Mouse (Mus musculus): ENCODE data around the gene Pradc1. TPM values are rescaled to one million over a fixed set of nuclear protein-coding genes. Genes with fewer than 3 reads are reported as not detected.

The Pradc1 gene
- polyA plus RNA-seq, 1 experiment from 2014 or later, result 28.7 TPM

DNA sequence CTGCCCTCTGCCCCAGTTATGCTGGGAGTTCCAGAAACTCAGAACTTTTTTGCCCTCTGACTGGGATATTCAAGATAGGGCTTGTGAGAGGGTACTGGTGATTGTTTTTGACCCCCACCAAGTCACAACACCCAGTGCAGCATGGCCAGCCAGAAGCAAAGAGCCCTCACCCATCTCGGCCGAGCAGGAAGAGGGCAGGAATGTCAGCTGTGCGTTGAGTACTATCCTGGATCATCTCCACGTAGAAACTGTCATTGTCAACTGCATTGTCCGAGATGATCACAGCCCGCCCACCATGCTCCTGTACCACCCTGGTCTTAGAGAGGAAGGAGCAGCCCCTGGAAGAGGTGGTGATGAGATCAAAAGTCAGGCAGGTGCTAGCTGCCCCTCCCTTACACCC is 4.4 kb downstream of the Pradc1 start:
- Histone ChIP-seq H3K4me2 (replicated peaks) (no peak overlapping the region), H3K27me3 (no peaks in the 10 kb centered on the region), H3K36me3 (peaks cover 10% of the 10 kb centered on the region; the same call in 1 of the 2 replicates), H3K9ac (replicated peaks) (no peak overlapping the region), H3K9me3 (no peaks in the 10 kb centered on the region), H3K27ac (replicated peaks) (no peak overlapping the region), H3K4me3 (no peak overlapping the region), H3K4me1 (peaks cover 7% of the 10 kb centered on the region)
- ATAC-seq (replicated peaks), result no peak
- 89% methylated on average over 6 of the region's 6 CpGs for WGBS

GRCm38 (mm10) chr6:85445286-85445685 is 6.5 kb downstream of the Pradc1 start:
- no peak overlapping the region for H3K9ac ChIP-seq (replicated peaks)
- peaks cover 1% of the 10 kb centered on the region; the same call in 1 of the 2 replicates for H3K4me1 ChIP-seq
- ATAC-seq (replicated peaks), result no peak
- H3K27me3 ChIP-seq, result no peaks in the 10 kb centered on the region
- peaks cover 17% of the 10 kb centered on the region for H3K36me3 ChIP-seq
- WGBS, result 83% methylated on average over 5 of the region's 5 CpGs
- no peaks in the 10 kb centered on the region for H3K9me3 ChIP-seq
- no peak overlapping the region for H3K27ac ChIP-seq (replicated peaks)
- H3K4me2 ChIP-seq (replicated peaks), result no peak overlapping the region
- H3K4me3 ChIP-seq, result no peak overlapping the region

GRCm38 (mm10) chr6:85444266-85444965 is 7.4 kb downstream of the Pradc1 start:
- Histone ChIP-seq H3K9ac (replicated peaks) (no peak overlapping the region), H3K27ac (replicated peaks) (no peak overlapping the region), H3K27me3 (no peaks in the 10 kb centered on the region), H3K4me1 (no peaks in the 10 kb centered on the region), H3K9me3 (no peaks in the 10 kb centered on the region), H3K36me3 (peaks cover 25% of the 10 kb centered on the region), H3K4me2 (replicated peaks) (no peak overlapping the region), H3K4me3 (no peak overlapping the region)
- 90% methylated on average over 8 of the region's 8 CpGs for WGBS
- ATAC-seq (replicated peaks), result no peak

GRCm38 (mm10) chr6:85443488-85444233 is 8.1 kb downstream of the Pradc1 start:
- 93% methylated on average over 3 of the region's 3 CpGs for WGBS
- H3K27me3 ChIP-seq, result no peaks in the 10 kb centered on the region
- ATAC-seq (replicated peaks), result no peak
- no peak overlapping the region for H3K4me2 ChIP-seq (replicated peaks)
- no peaks in the 10 kb centered on the region for H3K4me1 ChIP-seq
- H3K27ac ChIP-seq (replicated peaks), result no peak overlapping the region
- H3K4me3 ChIP-seq, result no peak overlapping the region
- peaks cover 32% of the 10 kb centered on the region for H3K36me3 ChIP-seq
- no peak overlapping the region for H3K9ac ChIP-seq (replicated peaks)
- H3K9me3 ChIP-seq, result no peaks in the 10 kb centered on the region

GRCm38 (mm10) chr6:85441142-85441541 is 10.6 kb downstream of the Pradc1 start:
- ATAC-seq (replicated peaks), result no peak
- H3K36me3 ChIP-seq, result peaks cover 32% of the 10 kb centered on the region
- WGBS, result 88% methylated on average over 4 of the region's 4 CpGs

GRCm38 (mm10) chr6:85436631-85437030 is 15.1 kb downstream of the Pradc1 start:
- Histone ChIP-seq H3K27ac (replicated peaks) (no peak overlapping the region), H3K27me3 (no peaks in the 10 kb centered on the region), H3K4me3 (no peak overlapping the region), H3K36me3 (peaks cover 23% of the 10 kb centered on the region), H3K9me3 (no peaks in the 10 kb centered on the region), H3K4me2 (replicated peaks) (no peak overlapping the region), H3K4me1 (peaks cover 13% of the 10 kb centered on the region), H3K9ac (replicated peaks) (no peak overlapping the region)
- WGBS, result 87% methylated on average over 5 of the region's 6 CpGs
- ATAC-seq (replicated peaks), result no peak

More at GRCm38 (mm10) chr6:85441142-85441541, 10.6 kb downstream of the Pradc1 start:
- no peak overlapping the region for H3K27ac ChIP-seq (replicated peaks)
- H3K4me1 ChIP-seq, result no peaks in the 10 kb centered on the region
- H3K9me3 ChIP-seq, result no peaks in the 10 kb centered on the region
- no peak overlapping the region for H3K4me3 ChIP-seq
- no peak overlapping the region for H3K9ac ChIP-seq (replicated peaks)
- H3K27me3 ChIP-seq, result no peaks in the 10 kb centered on the region
- H3K4me2 ChIP-seq (replicated peaks), result no peak overlapping the region

DNA sequence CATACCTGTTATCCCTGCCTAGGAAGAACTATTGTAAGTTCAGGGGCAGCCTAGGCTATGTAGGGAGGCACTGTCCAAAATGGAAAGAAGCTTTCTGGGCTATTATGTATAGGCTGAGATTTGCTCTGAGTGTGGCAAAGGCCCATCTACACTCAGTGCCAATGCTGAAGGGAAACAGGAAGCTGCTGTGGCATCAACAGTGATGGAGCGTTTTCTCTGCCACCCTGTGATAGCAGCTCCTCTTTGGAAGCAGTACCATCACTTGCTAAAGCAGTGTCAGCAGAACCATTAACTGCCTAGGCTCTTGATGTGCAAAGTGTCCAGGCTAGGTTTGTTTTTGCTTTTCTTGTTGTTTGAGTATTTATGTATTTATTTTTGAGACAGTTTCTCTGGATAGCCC is 15.6 kb downstream of the Pradc1 start:
- Histone ChIP-seq H3K27ac (replicated peaks) (no peak overlapping the region), H3K9me3 (no peaks in the 10 kb centered on the region), H3K4me3 (no peak overlapping the region), H3K9ac (replicated peaks) (no peak overlapping the region), H3K4me1 (peaks cover 16% of the 10 kb centered on the region), H3K4me2 (replicated peaks) (no peak overlapping the region), H3K36me3 (peaks cover 23% of the 10 kb centered on the region), H3K27me3 (no peaks in the 10 kb centered on the region)
- WGBS, result 87% methylated on average over 1 of the region's 1 CpGs
- no peak for ATAC-seq (replicated peaks)

- Histone ChIP-seq H3K9me3 (no peaks in the 10 kb centered on the region), H3K9ac (replicated peaks) (no peak overlapping the region), H3K27me3 (no peaks in the 10 kb centered on the region), H3K36me3 (peaks cover 5% of the 10 kb centered on the region; the same call in 1 of the 2 replicates), H3K4me1 (peaks cover 16% of the 10 kb centered on the region), H3K4me2 (replicated peaks) (no peak overlapping the region), H3K27ac (replicated peaks) (no peak overlapping the region), H3K4me3 (no peak overlapping the region)
- whole genome bisulfite sequencing, result 85% methylated on average over 5 of the region's 5 CpGs
- ATAC-seq (replicated peaks), result no peak
Observed at GRCm38 (mm10) chr6:85433865-85434264, 17.9 kb downstream of the Pradc1 start.

- H3K27ac ChIP-seq (replicated peaks), result no peak within 1 kb of the TSS
- H3K4me1 ChIP-seq, result peaks cover 16% of the 10 kb centered on the region
- H3K4me2 ChIP-seq (replicated peaks), result peak within 1 kb of the TSS; percentile 90
- WGBS, result under 1% methylated on average over 39 of the region's 39 CpGs
- no peaks in the 10 kb centered on the region for H3K36me3 ChIP-seq
- peak; percentile 77 for ATAC-seq (replicated peaks)
- no peaks in the 10 kb centered on the region for H3K9me3 ChIP-seq
- H3K27me3 ChIP-seq, result no peaks in the 10 kb centered on the region
- H3K4me3 ChIP-seq, result peak within 1 kb of the TSS; percentile 80
- peak within 1 kb of the TSS; percentile 67 for H3K9ac ChIP-seq (replicated peaks)
Observed at GRCm38 (mm10) chr6:85431842-85432431, 19.8 kb downstream of the Pradc1 start, which contains the start of gene Smyd5. TSS of gene Smyd5 (plus strand) at chr6:85431989.

DNA sequence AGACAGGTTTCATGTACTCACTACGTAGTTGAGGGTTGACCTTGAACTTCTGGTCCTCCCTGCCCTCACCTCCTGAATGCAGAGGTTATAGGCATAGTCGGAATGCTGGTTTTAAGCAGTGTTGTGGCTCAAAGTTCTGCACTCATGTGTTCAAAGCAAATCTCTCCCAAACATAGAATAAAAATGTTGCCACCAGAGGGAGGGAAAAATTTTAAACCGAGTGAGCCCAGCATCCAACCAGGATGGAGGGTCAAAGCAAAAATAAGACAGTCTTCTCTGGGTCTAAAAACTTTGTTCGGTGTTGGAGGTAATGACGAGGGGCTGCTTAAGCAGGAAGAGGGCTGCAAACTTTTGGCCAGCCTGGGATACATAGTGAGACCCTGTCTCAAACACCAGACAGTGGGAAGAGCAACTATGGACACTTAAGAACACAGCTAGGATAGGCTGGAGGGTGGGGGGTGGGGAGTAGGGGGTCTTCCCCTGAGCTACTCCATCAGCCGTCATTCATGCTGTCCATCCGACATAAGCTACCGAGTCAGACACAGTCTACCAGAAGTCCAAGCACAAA is 20.4 kb downstream of the Pradc1 start:
- Histone ChIP-seq H3K9me3 (no peaks in the 10 kb centered on the region), H3K4me1 (peaks cover 16% of the 10 kb centered on the region), H3K36me3 (no peaks in the 10 kb centered on the region), H3K4me2 (replicated peaks) (peak overlapping the region; percentile 90), H3K27me3 (no peaks in the 10 kb centered on the region), H3K4me3 (peak overlapping the region; percentile 80), H3K27ac (replicated peaks) (no peak overlapping the region), H3K9ac (replicated peaks) (peak overlapping the region; percentile 67)
- WGBS, result 51% methylated on average over 8 of the region's 8 CpGs
- ATAC-seq (replicated peaks), result peak; percentile 65

DNA sequence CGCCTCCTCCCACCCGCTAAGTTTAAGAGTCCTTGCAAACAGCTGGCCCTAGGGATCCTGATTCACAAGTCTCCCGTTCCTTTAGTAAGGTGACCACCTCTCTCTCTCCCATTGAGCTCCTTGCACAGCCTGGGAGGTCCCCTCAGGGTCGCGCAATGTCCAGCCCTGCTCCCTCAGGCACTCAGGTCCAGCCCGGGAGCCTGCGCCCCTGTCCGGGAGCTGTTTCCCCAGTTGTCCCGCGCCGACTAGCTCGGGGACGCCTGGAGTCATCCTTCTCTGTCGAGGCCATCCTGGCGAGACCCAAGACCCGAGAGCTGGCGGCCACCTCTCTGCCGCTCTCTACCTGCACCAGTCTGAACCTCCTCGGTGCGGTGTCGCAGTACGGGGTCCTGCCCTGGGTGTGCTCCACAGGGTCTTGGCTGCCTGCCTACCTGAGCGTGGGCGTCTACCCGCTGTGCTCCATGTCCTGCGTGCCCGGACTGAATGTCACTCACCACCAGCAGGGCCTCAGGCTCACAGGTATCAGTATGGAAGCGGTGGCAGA is 27.9 kb downstream of the Pradc1 start, which contains the start of gene Noto:
Gene Noto, plus strand, starts transcription at position 51 of the 544 bp plus-strand sequence.
- no peak within 1 kb of the TSS for H3K9ac ChIP-seq (replicated peaks)
- no peak within 1 kb of the TSS for H3K4me3 ChIP-seq
- no peak within 1 kb of the TSS for H3K4me2 ChIP-seq (replicated peaks)
- no peaks in the 10 kb centered on the region for H3K36me3 ChIP-seq
- ATAC-seq (replicated peaks), result no peak
- no peak within 1 kb of the TSS for H3K27ac ChIP-seq (replicated peaks)
- H3K27me3 ChIP-seq, result no peaks in the 10 kb centered on the region
- H3K9me3 ChIP-seq, result no peaks in the 10 kb centered on the region
- no peaks in the 10 kb centered on the region for H3K4me1 ChIP-seq
- WGBS, result 14% methylated on average over 28 of the region's 28 CpGs
